Mouse (Mus musculus) T-helper 1 cell (primary cell): Measurements from ENCODE around the gene Hist1h1e.
"Not testable (repeated sequence)": the region's sequence is repeated elsewhere in the genome, so short reads cannot be mapped to it uniquely, and the experiment has no call there.

Experiments used
- in situ Hi-C: fragments of 300-600 bp; cut with MboI, MseI; formaldehyde crosslinking; loops from one replicate; pipeline ENCODE4 v1.15.1; 2025; ENCODE audit warnings: high pct_unique_total_duplicates

Gene Hist1h1e

DNA sequence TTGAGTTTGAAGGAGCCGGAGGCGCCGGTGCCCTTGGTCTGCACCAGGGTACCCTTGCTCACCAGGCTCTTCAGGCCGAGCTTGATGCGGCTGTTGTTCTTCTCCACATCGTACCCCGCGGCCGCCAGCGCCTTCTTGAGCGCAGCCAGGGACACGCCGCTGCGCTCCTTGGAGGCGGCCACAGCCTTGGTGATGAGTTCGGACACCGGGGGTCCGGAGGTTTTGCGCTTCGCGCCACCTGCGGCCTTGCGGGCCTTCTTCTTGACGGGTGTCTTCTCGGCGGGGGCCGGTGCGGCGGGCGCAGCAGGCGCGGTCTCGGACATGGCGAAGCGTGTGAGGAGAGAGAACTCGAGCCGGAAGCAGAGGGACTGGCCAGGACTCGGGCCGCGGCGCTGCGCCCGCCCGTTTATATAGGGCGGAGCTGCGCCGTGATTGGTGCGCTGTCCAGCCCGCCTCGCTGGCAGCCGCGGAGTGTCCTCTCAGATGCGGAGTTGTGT is at the start of gene Hist1h1e:
Hist1h1e (minus strand) TSS at position 384 of the 497 bp plus-strand sequence.
- in situ Hi-C loops: not testable (repeated sequence)

DNA sequence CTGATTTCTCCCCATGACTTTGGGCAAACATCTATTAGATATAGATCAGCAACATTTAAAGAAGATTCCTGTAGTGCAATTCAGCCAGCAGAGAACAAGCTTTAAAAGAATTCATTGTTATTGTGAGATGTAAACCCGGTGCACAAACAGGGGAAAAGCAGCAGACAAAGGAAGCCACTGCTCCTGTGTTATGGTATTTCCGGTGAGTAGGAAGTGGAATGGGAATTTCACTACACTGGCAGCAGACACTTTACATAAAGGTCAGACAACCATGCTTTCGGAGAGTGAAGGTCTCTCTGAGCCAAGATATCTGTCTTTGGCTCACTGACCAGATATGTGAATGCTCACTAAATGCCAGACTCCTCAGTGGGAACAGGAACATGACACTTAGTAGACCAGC is 40.2 kb upstream of the Hist1h1e start:
- in situ Hi-C loops: no loop called here

GRCm38 (mm10) chr13:23659636-23660366 is 37.4 kb upstream of the Hist1h1e start:
- in situ Hi-C loops: no loop called here

DNA sequence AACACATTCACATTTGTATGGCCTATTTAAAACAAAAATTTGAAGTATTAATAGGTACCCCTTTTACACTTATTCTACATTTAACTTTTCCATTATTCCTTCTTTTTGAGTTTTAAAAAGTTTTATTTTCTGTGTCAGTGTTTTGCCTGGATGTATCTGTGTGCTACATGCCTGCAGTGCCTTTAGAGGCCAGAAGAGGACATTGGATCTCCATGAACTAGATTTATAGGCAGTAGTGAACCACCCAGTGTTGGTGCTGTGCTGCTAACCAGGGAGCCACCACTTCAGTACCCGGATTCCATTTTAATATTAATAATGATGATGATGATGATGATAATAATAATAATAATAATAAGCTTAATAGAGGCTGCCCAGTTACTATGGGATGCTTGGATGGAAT is 8.3 kb upstream of the Hist1h1e start:
- in situ Hi-C loops: loop anchor here (5.0 to 10.0 kb wide), 2 partner anchors 37 to 104 kb away; partner anchors contain the start of gene Hist1h1c

- in situ Hi-C loops: no loop called here
Measured at GRCm38 (mm10) chr13:23622861-23623450, 598 bp upstream of the Hist1h1e start.

GRCm38 (mm10) chr13:23621532-23622174 is 705 bp downstream of the Hist1h1e start:
- in situ Hi-C loops: no loop called here

GRCm38 (mm10) chr13:23620733-23621531 is 1.4 kb downstream of the Hist1h1e start, which contains the start of gene Hist1h2be:
TSS of gene Hist1h2be (minus strand) at chr13:23621124.
- in situ Hi-C loops: no loop called here

GRCm38 (mm10) chr13:23620056-23620732 is 2.2 kb downstream of the Hist1h1e start:
- in situ Hi-C loops: no loop called here

GRCm38 (mm10) chr13:23611638-23612037 is 10.7 kb downstream of the Hist1h1e start:
- in situ Hi-C loops: no loop called here

GRCm38 (mm10) chr13:23610393-23610792 is 12.0 kb downstream of the Hist1h1e start:
- in situ Hi-C loops: no loop called here

DNA sequence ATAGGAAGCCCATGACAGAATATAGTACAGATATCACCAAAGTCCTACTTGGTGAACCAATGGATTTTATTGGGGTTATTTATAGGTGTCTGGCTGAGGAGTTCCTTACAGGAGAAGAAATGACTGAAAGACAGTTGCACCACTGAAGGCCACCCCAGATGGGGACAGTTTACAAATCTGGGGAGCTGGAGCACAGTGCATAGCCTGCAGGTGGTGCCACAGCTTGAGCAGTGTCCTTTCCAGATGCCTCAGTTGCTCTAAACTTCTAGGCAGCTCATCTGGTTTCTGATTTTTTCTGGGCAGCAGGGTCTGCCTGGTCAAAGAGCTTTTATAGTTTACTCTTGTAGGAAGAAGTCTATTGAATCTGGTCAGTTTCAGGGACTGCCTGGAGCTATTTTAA is 12.5 kb downstream of the Hist1h1e start:
- in situ Hi-C loops: loop anchor here (10.0 kb wide), 2 partner anchors 755 to 1395 kb away; partner anchors contain the start of gene Vmn1r211

DNA sequence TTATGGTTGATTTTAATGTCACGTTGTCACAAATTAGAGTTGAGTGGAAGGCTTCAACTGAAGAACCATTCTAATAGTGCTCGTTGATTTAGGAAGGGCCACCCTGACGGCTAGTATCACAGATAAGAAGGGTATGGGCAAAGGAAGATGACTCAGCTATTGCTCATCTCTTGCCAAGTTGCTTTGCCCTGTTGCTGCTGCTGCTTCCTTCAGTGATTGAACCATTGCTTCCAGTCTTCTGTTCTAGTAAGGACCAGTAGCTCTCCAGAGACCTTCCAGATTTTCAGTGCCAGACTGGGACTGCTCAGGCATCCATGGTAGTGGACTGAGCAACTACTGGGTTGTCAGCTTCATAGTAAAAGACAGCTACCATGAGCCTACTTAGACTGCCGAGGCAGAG is 13.1 kb downstream of the Hist1h1e start:
- in situ Hi-C loops: loop anchor here (10.0 kb wide), 2 partner anchors 754 to 1396 kb away; partner anchors contain the start of gene Vmn1r211

DNA sequence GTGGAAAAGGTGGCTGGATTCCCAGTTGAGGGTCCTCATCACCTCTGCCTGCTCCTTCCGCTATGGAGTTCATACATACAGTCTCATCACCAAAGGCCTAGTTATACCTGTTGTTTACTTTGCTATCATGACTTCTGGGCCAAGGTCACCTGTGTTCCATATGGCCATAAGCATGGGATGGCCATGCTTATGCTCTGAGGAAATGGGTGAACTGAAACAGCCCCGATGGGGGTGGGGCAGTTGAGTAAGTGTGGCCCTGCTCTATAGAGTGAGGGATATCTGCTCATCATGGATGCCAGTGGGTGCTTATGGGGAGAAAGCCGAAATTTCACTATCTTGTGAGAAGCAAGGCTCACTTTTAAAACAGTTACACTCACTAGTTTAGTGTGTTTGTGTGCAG is 17.3 kb downstream of the Hist1h1e start:
- in situ Hi-C loops: loop anchor here (10.0 kb wide), 2 partner anchors 750 to 1400 kb away; partner anchors contain the start of gene Vmn1r211

DNA sequence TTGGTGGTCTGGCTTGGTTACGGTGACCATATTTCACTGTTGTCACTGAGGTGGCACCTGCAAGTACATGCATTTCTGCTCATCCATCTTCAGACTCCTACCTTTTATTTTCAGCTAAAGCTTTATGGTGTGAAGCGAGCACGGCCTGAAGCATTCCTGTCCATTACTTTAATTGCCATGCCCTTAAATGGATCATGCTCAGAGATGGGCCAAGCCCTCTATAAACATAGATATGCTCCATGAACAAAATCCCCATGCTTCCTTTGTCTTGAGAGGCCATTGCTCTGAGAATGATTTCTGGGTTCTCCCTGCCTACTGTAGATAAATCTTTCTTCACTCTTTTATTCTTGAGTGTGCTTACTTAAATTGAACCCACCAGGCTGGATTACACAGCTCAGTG is 17.9 kb downstream of the Hist1h1e start:
- in situ Hi-C loops: loop anchor here (10.0 kb wide), 2 partner anchors 750 to 1400 kb away; partner anchors contain the start of gene Vmn1r211

DNA sequence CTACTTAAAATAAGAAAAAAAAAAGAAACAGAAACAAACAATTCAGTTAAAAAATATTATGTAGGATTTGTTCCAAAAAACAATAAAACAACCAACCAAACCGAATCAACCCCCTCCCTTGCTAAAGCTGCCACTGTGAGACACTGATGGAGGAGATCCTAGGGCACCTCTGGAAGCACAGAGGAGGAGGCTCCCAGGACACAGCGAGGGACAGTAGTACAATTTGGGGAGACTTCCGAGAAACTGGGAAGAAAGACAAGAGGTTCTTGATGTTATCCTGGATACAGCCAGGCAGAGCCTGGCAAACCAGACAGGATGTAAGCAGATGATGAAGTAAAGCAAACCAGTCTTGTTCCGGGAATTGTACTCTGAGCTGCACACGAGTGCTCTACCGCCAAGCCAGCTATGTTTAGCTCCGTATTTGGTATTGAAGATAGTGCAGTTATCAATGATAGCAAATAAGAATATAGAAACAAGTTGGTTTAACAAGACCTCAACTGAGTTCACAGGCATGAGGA is 19.1 kb downstream of the Hist1h1e start:
- in situ Hi-C loops: loop anchor here (10.0 kb wide), 2 partner anchors 748 to 1402 kb away; partner anchors contain the start of gene Vmn1r211

DNA sequence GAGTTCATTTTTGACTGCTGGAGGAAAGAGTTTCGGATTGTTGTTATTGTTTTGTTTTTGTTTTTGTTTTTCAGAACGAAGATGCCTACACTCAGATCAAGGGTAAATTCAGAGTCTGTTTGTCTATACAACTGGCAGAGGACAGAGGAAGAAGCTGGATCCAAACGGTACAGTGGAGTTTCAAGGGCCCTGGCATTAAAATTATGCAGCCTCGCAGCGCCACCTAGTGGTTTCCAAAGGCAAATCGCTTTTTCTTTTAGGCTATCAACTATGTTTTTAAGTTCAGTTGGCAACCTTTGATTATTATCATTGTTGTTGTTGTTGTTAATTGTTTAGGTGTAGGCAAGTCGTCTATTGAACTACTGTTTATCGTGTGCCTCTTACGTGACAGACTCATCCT is 24.4 kb downstream of the Hist1h1e start:
- in situ Hi-C loops: no loop called here

DNA sequence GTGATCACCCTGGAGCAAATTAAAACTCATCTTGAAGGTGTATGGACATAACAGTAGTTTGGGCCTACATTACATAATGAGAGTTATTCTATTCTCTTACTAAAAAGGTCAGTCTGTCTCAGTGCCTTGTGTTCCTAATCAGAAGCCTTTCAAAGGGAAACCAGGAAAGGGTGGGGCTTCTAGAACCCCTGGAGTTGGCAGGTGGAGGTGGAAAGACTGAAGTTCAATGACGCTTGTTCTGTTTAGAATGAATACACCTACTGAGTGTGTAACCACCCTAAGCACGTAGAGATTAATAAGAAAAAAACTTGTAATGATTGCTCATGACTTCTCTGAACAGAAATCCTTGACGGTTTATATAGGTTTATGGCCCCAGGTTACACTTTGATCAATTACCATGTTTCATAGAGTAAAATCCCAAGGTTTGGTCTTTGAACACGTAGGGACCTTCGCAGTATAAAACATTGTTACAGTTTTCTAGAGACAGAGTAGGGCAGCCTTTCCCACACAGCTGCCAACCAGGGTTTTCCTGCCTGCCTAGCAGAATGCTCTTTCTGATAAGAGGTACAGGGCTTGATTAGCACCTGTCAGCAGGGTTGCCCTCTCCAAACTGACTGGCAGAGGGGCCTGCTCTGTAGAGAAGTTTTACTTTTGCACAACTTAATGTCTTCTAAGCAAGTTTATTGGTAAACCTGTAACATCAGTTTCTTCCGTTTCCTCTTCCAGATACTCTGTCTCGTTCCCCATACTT is 26.6 kb downstream of the Hist1h1e start:
- in situ Hi-C loops: no loop called here

DNA sequence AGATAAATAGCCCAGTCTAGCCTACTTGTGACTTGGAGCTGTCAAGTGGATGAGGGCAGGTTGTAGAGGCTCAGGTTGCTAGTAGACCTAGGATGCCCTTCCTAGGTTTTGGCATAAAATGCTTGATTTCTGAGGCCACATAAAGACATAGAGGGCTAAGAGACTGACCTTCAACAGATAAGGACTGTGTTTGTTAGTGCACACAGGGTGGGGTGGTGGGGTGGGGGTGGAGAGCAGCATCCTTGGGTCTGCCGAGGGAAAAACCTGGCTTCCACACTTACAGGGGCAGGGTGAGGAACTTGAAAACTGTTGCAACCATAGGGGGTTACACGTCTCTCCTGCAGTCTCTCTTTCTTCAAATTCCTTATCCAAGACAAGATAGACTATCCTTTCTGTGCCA is 27.2 kb downstream of the Hist1h1e start:
- in situ Hi-C loops: no loop called here

- in situ Hi-C loops: loop anchor here (5.0 kb wide), 1 partner anchor 161 kb away; no protein-coding TSS in a partner anchor
Measured at GRCm38 (mm10) chr13:23593051-23593770, 29.1 kb downstream of the Hist1h1e start.
